Mouse (Mus musculus) intestine, postnatal 0 days (tissue): ENCODE measurements at regions not wholly inside any gene's neighbourhood (a gene's known extent, or its start where the extent isn't known, plus 50 kb on each side); places are given as distances from the start of the nearest gene placed in this dataset.

ENCODE experiments used
- ATAC-seq: fragments of 200-750 bp; cut with Nextera tagmentation; 2 replicates; pipeline ENCODE4 v1.8.0; 2017; ENCODE audit warnings: mild to moderate bottlenecking, moderate TSS enrichment, moderate library complexity
- H3K27ac ChIP-seq: fragments of 300-500 bp; sonication (generic); 2 replicates; pipeline ENCODE4 v1.5.1; 2014; ENCODE audit warnings: mild to moderate bottlenecking, low read depth, low read length, moderate library complexity
- H3K27me3 ChIP-seq: fragments of 300-500 bp; sonication (generic); replicated peaks from 2 replicates; pipeline ENCODE4 v1.6.1; 2014; ENCODE audit warnings: low read length, mixed read lengths; ENCODE audit not compliant: control insufficient read depth, insufficient read depth
- H3K36me3 ChIP-seq: fragments of 300-500 bp; sonication (generic); 2 replicates; pipeline ENCODE4 v1.6.1; 2014; ENCODE audit warnings: mild to moderate bottlenecking, moderate library complexity; ENCODE audit not compliant: control insufficient read depth, insufficient read depth
- H3K4me1 ChIP-seq: fragments of 300-500 bp; sonication (generic); replicated peaks from 2 replicates; pipeline ENCODE4 v1.6.1; 2014; ENCODE audit warnings: antibody characterized with exemption, low read length, mixed read lengths; ENCODE audit not compliant: control insufficient read depth, insufficient read depth
- H3K4me2 ChIP-seq: fragments of 300-500 bp; sonication (generic); replicated peaks from 2 replicates; pipeline ENCODE4 v1.6.1; 2014; ENCODE audit warnings: low read depth, mild to moderate bottlenecking, moderate library complexity
- H3K4me3 ChIP-seq: fragments of 300-500 bp; sonication (generic); 2 replicates; pipeline ENCODE4 v1.5.1; 2014; ENCODE audit warnings: low read depth, low read length
- H3K9ac ChIP-seq: fragments of 300-500 bp; sonication (generic); 2 replicates; pipeline ENCODE4 v1.6.1; 2014; ENCODE audit warnings: mild to moderate bottlenecking, low read depth, low read length
- H3K9me3 ChIP-seq: fragments of 300-500 bp; sonication (generic); 2 replicates; pipeline ENCODE4 v1.6.1; 2016; ENCODE audit warnings: mixed run types; ENCODE audit not compliant: control insufficient read depth
- CTCF ChIP-seq: sonication (generic); IDR thresholded peaks from 2 replicates; pipeline ENCODE4 v1.5.1; 2016; ENCODE audit warnings: low read depth, mild to moderate bottlenecking, control low read depth, antibody characterized with exemption, moderate library complexity
- WGBS: fragments of 180-500 bp; shearing (Covaris S2); extraction: QIAGEN DNeasy Blood & Tissue Kit; methylation state at CpG from one replicate; pipeline ENCODE4 v1.1.7; 2014; 5-methylcytosine and 5-hydroxymethylcytosine counted together

DNA sequence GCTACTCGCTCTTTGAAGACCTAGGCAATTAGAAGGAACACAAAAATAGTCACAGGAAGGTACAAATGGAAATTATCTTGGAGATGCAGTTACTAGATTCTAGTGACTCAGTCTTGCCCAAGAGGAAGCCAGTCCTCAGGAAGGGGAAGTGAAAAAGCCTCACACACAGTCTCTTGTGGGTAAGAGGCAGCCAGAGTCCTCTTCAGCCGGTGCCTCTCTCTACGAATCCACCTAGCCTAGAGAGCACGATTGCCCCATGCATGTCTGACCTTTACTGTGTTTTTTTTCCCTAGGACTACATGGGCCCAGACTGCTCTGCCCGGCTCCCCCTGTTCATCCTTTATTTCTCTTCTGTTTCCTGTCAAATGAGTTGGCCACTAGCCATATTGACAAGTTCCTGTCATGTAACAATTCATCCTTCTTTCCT, 233.7 kb upstream of the Tprg start:
- Histone ChIP-seq H3K4me1 (no peaks in the 10 kb centered on the region), H3K36me3 (no peaks in the 10 kb centered on the region), H3K9ac (no peak overlapping the region), H3K27me3 (no peaks in the 10 kb centered on the region), H3K27ac (no peak overlapping the region), H3K4me2 (no peak overlapping the region), H3K9me3 (no peaks in the 10 kb centered on the region), H3K4me3 (no peak overlapping the region)
- TF ChIP-seq CTCF = no peak
- ATAC-seq = no peak
- 79% methylated on average over 5 of the region's 5 CpGs for WGBS

- no peaks in the 10 kb centered on the region for H3K27me3 ChIP-seq
- WGBS = 81% methylated on average over 2 of the region's 2 CpGs
- TF ChIP-seq CTCF = no peak
- no peaks in the 10 kb centered on the region for H3K9me3 ChIP-seq
- H3K4me2 ChIP-seq = no peak overlapping the region
- H3K27ac ChIP-seq = no peak overlapping the region
- H3K4me1 ChIP-seq = peaks cover 7% of the 10 kb centered on the region; the same call in 1 of the 2 replicates
- H3K9ac ChIP-seq = no peak overlapping the region
- H3K36me3 ChIP-seq = no peaks in the 10 kb centered on the region
- no peak overlapping the region for H3K4me3 ChIP-seq
- no peak for ATAC-seq
Measured at GRCm38 (mm10) chr16:25054304-25054703, 232.3 kb upstream of the Tprg start.

GRCm38 (mm10) chr16:25055376-25055775, 231.2 kb upstream of the Tprg start:
- Histone ChIP-seq H3K4me2 (no peak overlapping the region), H3K4me1 (peaks cover 7% of the 10 kb centered on the region; the same call in 1 of the 2 replicates), H3K9me3 (no peaks in the 10 kb centered on the region), H3K9ac (no peak overlapping the region), H3K4me3 (no peak overlapping the region), H3K36me3 (no peaks in the 10 kb centered on the region), H3K27ac (no peak overlapping the region), H3K27me3 (no peaks in the 10 kb centered on the region)
- no peak for ATAC-seq
- 83% methylated on average over 9 of the region's 9 CpGs for WGBS
- TF ChIP-seq CTCF = no peak

- no peak for TF ChIP-seq CTCF
- no peaks in the 10 kb centered on the region for H3K27me3 ChIP-seq
- peak overlapping the region; percentile 89 for H3K27ac ChIP-seq
- H3K9ac ChIP-seq = peak overlapping the region; percentile 59; the same call in 1 of the 2 replicates
- no peaks in the 10 kb centered on the region for H3K36me3 ChIP-seq
- H3K4me2 ChIP-seq = peak overlapping the region; percentile 86
- no peak for ATAC-seq
- 49% methylated on average over 11 of the region's 11 CpGs for WGBS
- peaks cover 7% of the 10 kb centered on the region; the same call in 1 of the 2 replicates for H3K4me1 ChIP-seq
- peak overlapping the region; percentile 46 for H3K4me3 ChIP-seq
- no peaks in the 10 kb centered on the region for H3K9me3 ChIP-seq
Measured at GRCm38 (mm10) chr16:25058051-25058747, 228.4 kb upstream of the Tprg start.

GRCm38 (mm10) chr16:25058812-25059501, 227.7 kb upstream of the Tprg start:
- Histone ChIP-seq H3K36me3 (no peaks in the 10 kb centered on the region), H3K9me3 (no peaks in the 10 kb centered on the region), H3K27ac (peak overlapping the region; percentile 89), H3K9ac (peak overlapping the region; percentile 59), H3K27me3 (no peaks in the 10 kb centered on the region), H3K4me3 (peak overlapping the region; percentile 46), H3K4me1 (peaks cover 7% of the 10 kb centered on the region; the same call in 1 of the 2 replicates), H3K4me2 (peak overlapping the region; percentile 86)
- WGBS = 0% methylated on average over 36 of the region's 36 CpGs
- ATAC-seq = peak; percentile 93
- no peak for TF ChIP-seq CTCF

- Histone ChIP-seq H3K4me2 (peak overlapping the region; percentile 86), H3K4me1 (peaks cover 7% of the 10 kb centered on the region; the same call in 1 of the 2 replicates), H3K27me3 (no peaks in the 10 kb centered on the region), H3K27ac (peak overlapping the region; percentile 89), H3K9me3 (no peaks in the 10 kb centered on the region), H3K9ac (peak overlapping the region; percentile 59; the same call in 1 of the 2 replicates), H3K36me3 (no peaks in the 10 kb centered on the region), H3K4me3 (peak overlapping the region; percentile 46)
- peak; percentile 37 for ATAC-seq
- WGBS = under 1% methylated on average over 12 of the region's 12 CpGs
- TF ChIP-seq CTCF = 0 out of 2 replicates have a peak, but pooled peaks have one; percentile 5
Measured at GRCm38 (mm10) chr16:25059504-25059992, 227.1 kb upstream of the Tprg start.
